Mouse (Mus musculus) kidney, embryonic 14.5 days (tissue): ENCODE measurements around the gene Rad51d. TPM values are rescaled to one million over a fixed set of nuclear protein-coding genes. Genes with fewer than 3 reads are reported as not detected.

Experiments used
- ATAC-seq: fragments of 200-750 bp; cut with Nextera tagmentation; 2 replicates; pipeline ENCODE4 v1.8.0; 2017; ENCODE audit warnings: moderate number of reproducible peaks, mild to moderate bottlenecking, moderate TSS enrichment, moderate library complexity; ENCODE audit not compliant: low FRiP score, low TSS enrichment
- H3K27ac ChIP-seq: fragments of 300-500 bp; sonication (generic); 2 replicates; pipeline ENCODE4 v1.5.1; 2014; ENCODE audit warnings: low read depth, mild to moderate bottlenecking, low read length, moderate library complexity, mixed read lengths
- H3K27me3 ChIP-seq: fragments of 300-500 bp; sonication (generic); 2 replicates; pipeline ENCODE4 v1.6.1; 2014; ENCODE audit warnings: mild to moderate bottlenecking, low read length; ENCODE audit not compliant: control insufficient read depth, insufficient read depth
- H3K36me3 ChIP-seq: fragments of 300-500 bp; sonication (generic); 2 replicates; pipeline ENCODE4 v1.6.1; 2014; ENCODE audit warnings: low read length, mixed read lengths; ENCODE audit not compliant: control insufficient read depth, insufficient read depth
- H3K4me1 ChIP-seq: fragments of 300-500 bp; sonication (generic); 2 replicates; pipeline ENCODE4 v1.6.1; 2014; ENCODE audit warnings: low read length, mixed read lengths; ENCODE audit not compliant: control insufficient read depth, insufficient read depth
- H3K4me2 ChIP-seq: fragments of 300-500 bp; sonication (generic); replicated peaks from 2 replicates; pipeline ENCODE4 v1.6.1; 2014; ENCODE audit warnings: low read depth, mild to moderate bottlenecking, low read length
- H3K4me3 ChIP-seq: fragments of 300-500 bp; sonication (generic); 2 replicates; pipeline ENCODE4 v1.5.1; 2014; ENCODE audit warnings: mild to moderate bottlenecking, low read length
- H3K9ac ChIP-seq: fragments of 300-500 bp; sonication (generic); 2 replicates; pipeline ENCODE4 v1.6.1; 2014; ENCODE audit warnings: low read depth, mild to moderate bottlenecking, low read length, moderate library complexity
- H3K9me3 ChIP-seq: fragments of 300-500 bp; sonication (generic); 2 replicates; pipeline ENCODE4 v1.6.1; 2016; ENCODE audit warnings: low read length; ENCODE audit not compliant: control insufficient read depth
- WGBS: fragments of 180-500 bp; shearing (Covaris S2); extraction: QIAGEN DNeasy Blood & Tissue Kit; methylation state at CpG from one replicate; pipeline ENCODE4 v1.1.7; 2014; 5-methylcytosine and 5-hydroxymethylcytosine counted together
- polyA plus RNA-seq: library from polyadenylated mRNA; unstranded; fragments of >200 nt; fragmentation: Nextera tagmentation; extraction: Ambion mirVana; gene quantifications from 2 replicates; pipeline ENCODE4 v1.2.1, GENCODE M21; 2014

The Rad51d gene
- polyA plus RNA-seq, 1 experiment from 2014 or later, result 11.5 TPM

GRCm38 (mm10) chr11:82904952-82905351 lies 14.5 kb upstream of the Rad51d start:
- no peak overlapping the region for H3K27ac ChIP-seq
- H3K9ac ChIP-seq, result no peak overlapping the region
- H3K36me3 ChIP-seq, result peaks cover 65% of the 10 kb centered on the region
- WGBS, result 63% methylated on average over 8 of the region's 8 CpGs
- H3K4me1 ChIP-seq, result peaks cover 4% of the 10 kb centered on the region; the same call in 1 of the 2 replicates
- H3K4me3 ChIP-seq, result no peak overlapping the region
- H3K4me2 ChIP-seq, result no peak overlapping the region
- H3K27me3 ChIP-seq, result no peaks in the 10 kb centered on the region
- no peak for ATAC-seq
- no peaks in the 10 kb centered on the region for H3K9me3 ChIP-seq

GRCm38 (mm10) chr11:82901606-82902310 lies 11.3 kb upstream of the Rad51d start:
- ATAC-seq, result no peak
- H3K36me3 ChIP-seq, result peaks cover 68% of the 10 kb centered on the region

GRCm38 (mm10) chr11:82899720-82900119 lies 9.3 kb upstream of the Rad51d start:
- Histone ChIP-seq H3K4me2 (no peak overlapping the region), H3K27ac (no peak overlapping the region), H3K9me3 (no peaks in the 10 kb centered on the region), H3K4me1 (no peaks in the 10 kb centered on the region), H3K36me3 (peaks cover 50% of the 10 kb centered on the region), H3K4me3 (no peak overlapping the region), H3K27me3 (no peaks in the 10 kb centered on the region), H3K9ac (no peak overlapping the region)
- WGBS, result 97% methylated on average over 5 of the region's 5 CpGs
- ATAC-seq, result no peak

More at GRCm38 (mm10) chr11:82901606-82902310, 11.3 kb upstream of the Rad51d start:
- H3K27me3 ChIP-seq, result no peaks in the 10 kb centered on the region
- no peaks in the 10 kb centered on the region for H3K9me3 ChIP-seq
- no peak overlapping the region for H3K4me2 ChIP-seq
- no peak overlapping the region for H3K27ac ChIP-seq
- H3K9ac ChIP-seq, result no peak overlapping the region
- H3K4me1 ChIP-seq, result no peaks in the 10 kb centered on the region
- no peak overlapping the region for H3K4me3 ChIP-seq
- 96% methylated on average over 20 of the region's 20 CpGs for WGBS

GRCm38 (mm10) chr11:82897478-82897877 lies 7.1 kb upstream of the Rad51d start:
- no peak overlapping the region for H3K9ac ChIP-seq
- no peak overlapping the region for H3K27ac ChIP-seq
- H3K4me3 ChIP-seq, result no peak overlapping the region
- no peaks in the 10 kb centered on the region for H3K4me1 ChIP-seq
- no peaks in the 10 kb centered on the region for H3K27me3 ChIP-seq
- WGBS, result 83% methylated on average over 10 of the region's 10 CpGs
- H3K4me2 ChIP-seq, result no peak overlapping the region
- ATAC-seq, result no peak
- peaks cover 27% of the 10 kb centered on the region for H3K36me3 ChIP-seq
- no peaks in the 10 kb centered on the region for H3K9me3 ChIP-seq

DNA sequence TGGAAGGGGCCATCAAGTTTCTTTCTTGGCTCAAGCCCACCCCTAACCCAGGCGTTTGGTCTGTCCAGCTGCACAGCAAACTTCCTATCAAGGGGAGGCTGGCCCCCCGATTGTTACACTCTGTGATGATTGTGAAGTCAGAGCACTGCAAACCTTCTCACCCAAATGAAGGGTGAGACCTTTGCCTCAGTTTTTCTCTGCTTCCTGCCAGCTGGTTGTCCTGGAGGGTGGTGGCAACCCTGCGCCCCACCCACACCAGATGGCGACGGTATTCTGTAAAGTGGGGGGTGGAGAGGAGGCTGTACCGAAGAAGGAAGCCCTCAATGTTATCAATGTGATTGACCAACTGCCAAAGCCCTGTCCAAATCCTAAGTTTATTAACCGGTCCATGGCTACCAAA lies 1.5 kb upstream of the Rad51d start, which contains the start of gene Fndc8:
Gene Fndc8 (plus strand): TSS at position 189 of the 400 bp plus-strand sequence.
- no peak within 1 kb of the TSS for H3K27ac ChIP-seq
- no peak for ATAC-seq
- no peak within 1 kb of the TSS for H3K9ac ChIP-seq
- peaks cover 12% of the 10 kb centered on the region for H3K4me1 ChIP-seq
- H3K36me3 ChIP-seq, result no peaks in the 10 kb centered on the region
- no peak within 1 kb of the TSS for H3K4me3 ChIP-seq
- WGBS, result 42% methylated on average over 7 of the region's 7 CpGs
- no peaks in the 10 kb centered on the region for H3K9me3 ChIP-seq
- H3K4me2 ChIP-seq, result no peak within 1 kb of the TSS
- no peaks in the 10 kb centered on the region; the same call in 1 of the 2 replicates for H3K27me3 ChIP-seq

DNA sequence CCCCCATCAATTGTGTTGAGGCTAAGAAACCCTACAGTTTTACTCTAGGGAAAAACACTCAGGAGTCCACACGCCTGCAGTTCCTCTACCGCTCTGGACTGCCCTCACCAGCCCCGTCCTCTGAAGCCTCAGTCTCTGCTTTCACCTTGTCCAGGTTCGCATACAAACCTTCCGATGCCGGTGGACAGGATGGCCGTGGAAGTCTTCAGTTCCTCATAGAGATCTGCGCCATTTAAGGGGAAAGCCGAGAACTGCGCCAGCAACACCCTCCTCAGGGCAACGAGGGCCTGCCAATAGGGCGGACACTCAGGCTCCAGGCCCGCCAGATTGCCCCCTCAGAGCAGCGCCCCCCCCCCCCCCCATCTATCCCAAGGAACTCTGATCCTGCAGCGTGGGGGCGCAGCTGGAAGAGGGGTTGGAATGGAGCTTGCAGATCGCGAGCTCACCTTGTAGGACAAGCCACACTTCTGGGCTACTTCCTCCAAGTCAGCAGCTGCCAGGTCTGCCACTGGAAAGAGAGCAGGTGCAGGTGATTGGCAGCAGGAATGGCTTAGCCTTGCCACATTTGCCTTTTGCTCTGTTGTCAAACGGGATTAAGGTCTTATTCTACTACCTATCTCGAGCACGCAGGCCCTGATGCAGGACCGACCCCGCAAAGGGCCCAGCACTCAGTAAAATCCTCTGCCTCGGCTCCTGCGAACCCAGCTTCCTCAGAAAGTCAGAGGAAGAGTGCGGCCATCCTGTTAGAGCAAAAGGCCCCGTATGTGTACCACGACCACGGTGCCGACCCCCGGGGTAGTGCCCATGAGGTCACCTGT lies 681 bp downstream of the Rad51d start:
- peak overlapping the region; percentile 6 for H3K27ac ChIP-seq
- peak overlapping the region; percentile 92 for H3K4me2 ChIP-seq
- peaks cover 12% of the 10 kb centered on the region for H3K4me1 ChIP-seq
- H3K27me3 ChIP-seq, result no peaks in the 10 kb centered on the region; the same call in 1 of the 2 replicates
- peak overlapping the region; percentile 61 for H3K9ac ChIP-seq
- H3K4me3 ChIP-seq, result peak overlapping the region; percentile 58
- H3K9me3 ChIP-seq, result no peaks in the 10 kb centered on the region
- no peaks in the 10 kb centered on the region for H3K36me3 ChIP-seq
- 8% methylated on average over 31 of the region's 31 CpGs for WGBS
- ATAC-seq, result peak; percentile 34

- Histone ChIP-seq H3K9me3 (no peaks in the 10 kb centered on the region), H3K27me3 (no peaks in the 10 kb centered on the region; the same call in 1 of the 2 replicates)
- WGBS, result 60% methylated on average over 10 of the region's 10 CpGs
Measured at GRCm38 (mm10) chr11:82888491-82888946, 1.9 kb downstream of the Rad51d start.

GRCm38 (mm10) chr11:82886559-82886958 lies 3.9 kb downstream of the Rad51d start:
- no peaks in the 10 kb centered on the region; the same call in 1 of the 2 replicates for H3K27me3 ChIP-seq
- H3K4me3 ChIP-seq, result no peak overlapping the region
- no peaks in the 10 kb centered on the region for H3K9me3 ChIP-seq
- no peak overlapping the region for H3K27ac ChIP-seq
- H3K36me3 ChIP-seq, result 0 out of 2 replicates have a peak, but pooled peaks cover 3% of the 10 kb centered on the region
- 90% methylated on average over 3 of the region's 3 CpGs for WGBS
- no peak overlapping the region for H3K4me2 ChIP-seq
- H3K9ac ChIP-seq, result no peak overlapping the region
- ATAC-seq, result no peak
- peaks cover 12% of the 10 kb centered on the region for H3K4me1 ChIP-seq

More at GRCm38 (mm10) chr11:82888491-82888946, 1.9 kb downstream of the Rad51d start:
- no peak overlapping the region for H3K9ac ChIP-seq
- ATAC-seq, result no peak
- H3K4me3 ChIP-seq, result no peak overlapping the region
- H3K4me2 ChIP-seq, result peak overlapping the region; percentile 92; the same call in 1 of the 2 replicates
- no peaks in the 10 kb centered on the region for H3K36me3 ChIP-seq
- no peak overlapping the region for H3K27ac ChIP-seq
- H3K4me1 ChIP-seq, result peaks cover 12% of the 10 kb centered on the region
